Mouse (Mus musculus): Measurements from ENCODE around the gene Eif4g3. TPM values are rescaled to one million over a fixed set of nuclear protein-coding genes. Genes with fewer than 3 reads are reported as not detected.

Gene Eif4g3
- total and polyA plus RNA-seq, 3 experiments, result 29.1 to 43.7 (median 39.7) TPM

DNA sequence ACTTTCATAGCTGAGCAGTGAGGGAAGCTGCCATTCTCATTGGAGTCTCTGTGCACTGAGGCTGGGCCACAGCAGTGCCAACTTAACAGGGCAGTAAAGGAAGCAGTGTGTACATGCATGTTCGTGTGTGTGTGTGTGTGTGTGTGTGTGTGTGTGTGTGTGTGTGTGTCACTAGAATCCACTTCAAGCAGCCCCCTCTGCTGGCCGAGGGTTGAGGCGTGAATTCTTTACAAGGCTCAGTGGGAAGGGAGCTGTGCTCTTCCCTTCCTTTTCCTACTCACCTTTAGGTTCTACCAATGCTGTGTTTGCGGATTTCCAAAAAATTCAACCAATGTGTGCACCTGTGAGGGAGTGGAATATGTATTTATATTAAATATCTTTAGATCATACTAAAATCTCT lies 41.0 kb downstream of the Eif4g3 start:
- TF ChIP-seq CTCF (IDR thresholded peaks at IDR 0.05), result no peak
- no peak for TF ChIP-seq POLR2A (IDR thresholded peaks at IDR 0.05; ENCODE audit: insufficient read depth, low read depth, low read length)
- TF ChIP-seq EP300 (IDR thresholded peaks at IDR 0.05; ENCODE audit: insufficient read depth, low read depth, low read length), result no peak
- intact Hi-C loops (cut with DNase I), result loop anchor here (5.0 kb wide), 2 partner anchors 67 to 73 kb away; no protein-coding TSS in a partner anchor
- no peak overlapping the region for H3K27ac ChIP-seq
- H3K9ac ChIP-seq (ENCODE audit: low read depth, low read length), result no peak overlapping the region
- peaks cover 2% of the 10 kb centered on the region for H3K4me1 ChIP-seq (ENCODE audit: control insufficient read depth, insufficient read depth, low read length)
- H3K27me3 ChIP-seq (ENCODE audit: control insufficient read depth, insufficient read depth, low read length), result no peaks in the 10 kb centered on the region
- 81% methylated on average over 4 of the region's 4 CpGs for WGBS
- H3K4me3 ChIP-seq, result no peak overlapping the region
- H3K79me2 ChIP-seq (replicated peaks; ENCODE audit: control insufficient read depth, insufficient read depth, low read length), result 0 out of 2 replicates have a peak, but pooled peaks cover 6% of the 10 kb centered on the region
- DNase-seq, result no peak
- H3K36me3 ChIP-seq (ENCODE audit: control insufficient read depth, insufficient read depth, low read length), result no peaks in the 10 kb centered on the region

DNA sequence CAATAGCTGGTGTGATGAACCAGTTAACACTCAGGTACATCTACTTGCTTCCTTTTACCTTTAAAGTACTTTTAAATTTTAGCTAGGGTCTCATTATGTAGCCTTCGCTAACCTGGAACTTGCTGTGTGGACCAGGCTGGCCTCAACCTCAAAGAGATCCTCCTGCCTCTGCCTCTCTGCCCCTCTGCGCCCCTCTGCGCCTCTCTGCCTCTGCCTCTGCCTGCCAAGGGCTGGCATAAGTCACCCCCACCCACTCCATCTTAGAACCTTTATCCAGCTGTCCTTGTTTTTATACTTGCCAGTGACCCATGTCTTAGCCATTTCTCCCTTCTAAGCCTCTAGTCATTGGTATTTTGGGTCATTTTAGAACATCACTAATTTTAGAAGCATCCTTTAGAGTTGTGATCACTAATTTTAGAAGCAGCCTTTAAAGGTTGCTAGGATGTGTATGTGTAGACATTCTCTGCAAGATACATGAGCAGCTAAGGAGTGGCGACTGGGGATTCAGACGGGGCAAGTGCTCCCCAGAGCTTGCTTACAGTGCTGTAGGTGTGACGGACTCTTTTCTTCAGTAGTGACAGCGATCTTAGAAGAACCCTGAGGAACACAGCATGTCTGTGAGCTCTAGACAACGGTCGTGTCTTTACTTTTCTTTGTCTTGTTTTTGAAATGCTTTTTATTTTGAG lies 42.8 kb downstream of the Eif4g3 start:
- TF ChIP-seq EP300 (IDR thresholded peaks at IDR 0.05; ENCODE audit: insufficient read depth, low read depth, low read length) (no peak), POLR2A (IDR thresholded peaks at IDR 0.05; ENCODE audit: insufficient read depth, low read depth, low read length) (no peak)
- no peaks in the 10 kb centered on the region for H3K27me3 ChIP-seq (ENCODE audit: control insufficient read depth, insufficient read depth, low read length)
- H3K4me3 ChIP-seq, result no peak overlapping the region
- intact Hi-C loops (cut with DNase I), result no loop called here
- no peak for DNase-seq
- H3K36me3 ChIP-seq (ENCODE audit: control insufficient read depth, insufficient read depth, low read length), result no peaks in the 10 kb centered on the region
- 0 out of 2 replicates have a peak, but pooled peaks cover 6% of the 10 kb centered on the region for H3K79me2 ChIP-seq (replicated peaks; ENCODE audit: control insufficient read depth, insufficient read depth, low read length)
- peaks cover 3% of the 10 kb centered on the region for H3K4me1 ChIP-seq (ENCODE audit: control insufficient read depth, insufficient read depth, low read length)
- WGBS, result 83% methylated on average over 9 of the region's 9 CpGs
- H3K27ac ChIP-seq, result no peak overlapping the region
- H3K9ac ChIP-seq (ENCODE audit: low read depth, low read length), result no peak overlapping the region

DNA sequence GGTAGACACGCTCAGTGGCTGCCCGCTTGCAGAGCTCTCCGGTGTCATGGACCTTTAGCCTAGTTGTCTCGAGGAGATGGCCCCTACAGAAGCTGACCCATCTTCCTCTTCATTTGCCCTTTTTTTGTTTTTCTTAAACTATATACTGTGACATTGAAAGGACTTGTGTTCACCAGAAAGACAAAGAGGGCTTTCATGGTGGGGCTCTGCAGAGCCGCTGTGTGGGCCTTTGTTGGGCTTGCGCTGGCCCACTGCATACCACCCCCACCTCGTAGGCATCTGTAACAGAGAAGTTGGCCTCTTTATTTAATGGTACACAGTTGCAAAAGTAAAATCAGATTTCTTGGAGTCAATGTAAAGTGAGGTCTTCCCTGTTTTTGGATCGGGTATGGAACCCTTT lies 44.3 kb downstream of the Eif4g3 start:
- H3K36me3 ChIP-seq (ENCODE audit: control insufficient read depth, insufficient read depth, low read length), result no peaks in the 10 kb centered on the region
- DNase-seq, result no peak
- H3K79me2 ChIP-seq (replicated peaks; ENCODE audit: control insufficient read depth, insufficient read depth, low read length), result 0 out of 2 replicates have a peak, but pooled peaks cover 6% of the 10 kb centered on the region
- WGBS, result 83% methylated on average over 8 of the region's 8 CpGs
- H3K27me3 ChIP-seq (ENCODE audit: control insufficient read depth, insufficient read depth, low read length), result no peaks in the 10 kb centered on the region
- no peak overlapping the region for H3K4me3 ChIP-seq
- H3K27ac ChIP-seq, result no peak overlapping the region
- no peak overlapping the region for H3K9ac ChIP-seq (ENCODE audit: low read depth, low read length)
- peaks cover 5% of the 10 kb centered on the region for H3K4me1 ChIP-seq (ENCODE audit: control insufficient read depth, insufficient read depth, low read length)
- intact Hi-C loops (cut with DNase I), result no loop called here
- TF ChIP-seq POLR2A (IDR thresholded peaks at IDR 0.05; ENCODE audit: insufficient read depth, low read depth, low read length), result no peak
- TF ChIP-seq CTCF (IDR thresholded peaks at IDR 0.05), result no peak
- no peak for TF ChIP-seq EP300 (IDR thresholded peaks at IDR 0.05; ENCODE audit: insufficient read depth, low read depth, low read length)

DNA sequence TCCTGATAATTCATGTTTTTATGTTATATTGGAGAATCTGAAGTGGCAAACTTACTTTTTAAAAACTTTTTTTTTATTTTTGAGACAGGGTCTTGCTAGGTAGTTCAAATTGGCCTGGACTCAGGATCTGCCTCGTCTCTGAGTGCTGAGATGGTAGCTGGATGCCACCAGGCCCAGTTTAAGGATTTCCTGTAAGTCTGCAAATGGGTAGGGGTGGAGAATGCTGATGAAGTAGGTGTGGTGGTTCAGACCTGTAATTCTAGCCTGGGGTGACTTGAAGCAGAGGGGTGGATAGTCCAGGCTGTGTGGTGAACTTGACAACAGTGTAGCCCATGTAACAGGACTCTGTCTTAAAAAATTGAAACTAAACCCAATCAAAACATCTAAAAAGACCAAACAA lies 45.1 kb downstream of the Eif4g3 start:
- H3K27ac ChIP-seq, result no peak overlapping the region
- H3K36me3 ChIP-seq (ENCODE audit: control insufficient read depth, insufficient read depth, low read length), result no peaks in the 10 kb centered on the region
- H3K27me3 ChIP-seq (ENCODE audit: control insufficient read depth, insufficient read depth, low read length), result no peaks in the 10 kb centered on the region
- no peak for DNase-seq
- no peak overlapping the region for H3K4me3 ChIP-seq
- 0 out of 2 replicates have a peak, but pooled peaks cover 4% of the 10 kb centered on the region for H3K79me2 ChIP-seq (replicated peaks; ENCODE audit: control insufficient read depth, insufficient read depth, low read length)
- no peak for TF ChIP-seq EP300 (IDR thresholded peaks at IDR 0.05; ENCODE audit: insufficient read depth, low read depth, low read length)
- TF ChIP-seq POLR2A (IDR thresholded peaks at IDR 0.05; ENCODE audit: insufficient read depth, low read depth, low read length), result no peak
- no peak for TF ChIP-seq CTCF (IDR thresholded peaks at IDR 0.05)
- peaks cover 6% of the 10 kb centered on the region for H3K4me1 ChIP-seq (ENCODE audit: control insufficient read depth, insufficient read depth, low read length)
- H3K9ac ChIP-seq (ENCODE audit: low read depth, low read length), result no peak overlapping the region
- WGBS, result 72% methylated on average over 1 of the region's 1 CpGs
- intact Hi-C loops (cut with DNase I), result no loop called here

DNA sequence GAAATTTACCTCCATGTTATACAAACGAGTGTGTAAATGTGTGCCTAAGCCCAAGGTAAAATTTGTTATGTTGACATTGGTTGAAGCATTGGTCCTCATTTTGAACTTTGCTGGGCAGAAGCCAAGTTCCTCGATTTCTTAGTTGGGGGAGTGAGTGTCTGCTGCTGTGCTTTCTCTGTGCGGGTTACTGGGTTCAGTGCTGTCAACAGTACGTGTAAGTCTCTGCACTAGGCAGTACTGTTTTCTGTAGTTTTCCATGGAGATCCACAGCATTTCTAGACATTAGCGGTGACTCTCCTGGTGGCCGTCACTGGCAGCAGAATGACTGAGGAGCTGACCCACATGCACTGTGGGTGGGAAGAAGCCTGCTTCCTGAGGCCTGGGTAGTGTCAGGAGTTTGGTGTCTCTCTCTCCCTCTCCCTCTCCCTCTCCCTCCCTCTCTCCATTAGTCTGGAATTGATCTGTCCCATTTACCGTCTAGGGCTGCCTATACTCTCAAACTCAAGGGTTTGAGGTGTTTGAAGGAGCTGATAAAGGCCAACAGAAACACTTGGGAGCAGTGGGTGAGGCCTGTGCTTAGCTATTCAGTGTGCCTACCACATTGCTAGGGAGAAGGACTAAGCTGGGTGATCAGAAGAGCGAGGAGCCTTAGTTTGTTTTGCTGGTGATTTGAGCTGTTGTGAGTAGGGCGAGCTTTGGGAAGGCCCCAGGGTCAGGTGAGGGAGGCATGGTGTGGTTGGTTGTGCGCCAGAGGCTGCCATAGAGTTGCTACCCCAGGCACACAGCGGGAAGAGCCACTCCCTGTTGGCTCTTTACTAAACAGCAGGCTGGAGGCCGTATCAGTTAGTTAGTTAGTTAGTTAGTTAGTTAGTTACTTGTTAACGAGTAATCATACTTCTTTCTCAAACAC lies 45.8 kb downstream of the Eif4g3 start:
- Histone ChIP-seq H3K4me3 (no peak overlapping the region), H3K27me3 (ENCODE audit: control insufficient read depth, insufficient read depth, low read length) (no peaks in the 10 kb centered on the region), H3K4me1 (ENCODE audit: control insufficient read depth, insufficient read depth, low read length) (peaks cover 6% of the 10 kb centered on the region), H3K79me2 (replicated peaks; ENCODE audit: control insufficient read depth, insufficient read depth, low read length) (0 out of 2 replicates have a peak, but pooled peaks cover 4% of the 10 kb centered on the region), H3K27ac (no peak overlapping the region), H3K9ac (ENCODE audit: low read depth, low read length) (no peak overlapping the region), H3K36me3 (ENCODE audit: control insufficient read depth, insufficient read depth, low read length) (no peaks in the 10 kb centered on the region)
- intact Hi-C loops (cut with DNase I), result no loop called here
- no peak for DNase-seq
- TF ChIP-seq POLR2A (IDR thresholded peaks at IDR 0.05; ENCODE audit: insufficient read depth, low read depth, low read length) (no peak), CTCF (IDR thresholded peaks at IDR 0.05) (no peak), EP300 (IDR thresholded peaks at IDR 0.05; ENCODE audit: insufficient read depth, low read depth, low read length) (no peak)
- whole genome bisulfite sequencing, result 70% methylated on average over 13 of the region's 13 CpGs
